Mouse (Mus musculus): ENCODE results near the gene Pik3c2b. TPM values are rescaled to one million over a fixed set of nuclear protein-coding genes. Genes with fewer than 3 reads are reported as not detected.
"Not testable (repeated sequence)": the region's sequence is repeated elsewhere in the genome, so short reads cannot be mapped to it uniquely, and the experiment has no call there.

Gene Pik3c2b
- polyA plus RNA-seq, 1 experiment from 2014 or later = 25.7 TPM

- Histone ChIP-seq H3K27me3 (ENCODE audit: control insufficient read depth, insufficient read depth, low read length) (no peaks in the 10 kb centered on the region), H3K27ac (ENCODE audit: low read depth, low read length) (no peak overlapping the region), H3K4me3 (ENCODE audit: low read depth, low read length) (no peak overlapping the region), H3K4me1 (replicated peaks; ENCODE audit: control insufficient read depth, insufficient read depth, low read length) (peaks cover 2% of the 10 kb centered on the region; the same call in 1 of the 2 replicates), H3K4me2 (ENCODE audit: low read depth, low read length, severe bottlenecking) (no peak overlapping the region), H3K9ac (ENCODE audit: low read length) (no peak overlapping the region), H3K36me3 (ENCODE audit: control insufficient read depth, insufficient read depth, low read length) (peaks cover 2% of the 10 kb centered on the region; the same call in 1 of the 2 replicates), H3K9me3 (ENCODE audit: control insufficient read depth, low read length) (no peaks in the 10 kb centered on the region)
- ATAC-seq (replicated peaks; ENCODE audit: low FRiP score) = no peak
- DNase-seq (ENCODE audit: low spot score) = no peak
Measured at GRCm38 (mm10) chr1:133019312-133019711, 26.2 kb upstream of the Pik3c2b start.

GRCm38 (mm10) chr1:133020137-133020894, 25.2 kb upstream of the Pik3c2b start:
- no peak for ATAC-seq (replicated peaks; ENCODE audit: low FRiP score)
- Histone ChIP-seq H3K36me3 (ENCODE audit: control insufficient read depth, insufficient read depth, low read length) (peaks cover 2% of the 10 kb centered on the region; the same call in 1 of the 2 replicates), H3K27me3 (ENCODE audit: control insufficient read depth, insufficient read depth, low read length) (no peaks in the 10 kb centered on the region), H3K9ac (ENCODE audit: low read length) (no peak overlapping the region), H3K27ac (ENCODE audit: low read depth, low read length) (no peak overlapping the region), H3K4me2 (ENCODE audit: low read depth, low read length, severe bottlenecking) (no peak overlapping the region), H3K4me1 (replicated peaks; ENCODE audit: control insufficient read depth, insufficient read depth, low read length) (peaks cover 3% of the 10 kb centered on the region; the same call in 1 of the 2 replicates), H3K9me3 (ENCODE audit: control insufficient read depth, low read length) (no peaks in the 10 kb centered on the region), H3K4me3 (ENCODE audit: low read depth, low read length) (no peak overlapping the region)
- DNase-seq (ENCODE audit: low spot score) = no peak
- 62% methylated on average over 3 of the region's 3 CpGs for WGBS

GRCm38 (mm10) chr1:133021391-133021790, 24.1 kb upstream of the Pik3c2b start:
- no peak for DNase-seq (ENCODE audit: low spot score)
- H3K36me3 ChIP-seq (ENCODE audit: control insufficient read depth, insufficient read depth, low read length) = peaks cover 2% of the 10 kb centered on the region; the same call in 1 of the 2 replicates
- WGBS = 94% methylated on average over 7 of the region's 7 CpGs
- no peak overlapping the region for H3K4me3 ChIP-seq (ENCODE audit: low read depth, low read length)
- H3K4me2 ChIP-seq (ENCODE audit: low read depth, low read length, severe bottlenecking) = no peak overlapping the region
- no peak overlapping the region for H3K9ac ChIP-seq (ENCODE audit: low read length)
- peaks cover 3% of the 10 kb centered on the region; the same call in 1 of the 2 replicates for H3K4me1 ChIP-seq (replicated peaks; ENCODE audit: control insufficient read depth, insufficient read depth, low read length)
- H3K27ac ChIP-seq (ENCODE audit: low read depth, low read length) = no peak overlapping the region
- H3K9me3 ChIP-seq (ENCODE audit: control insufficient read depth, low read length) = no peaks in the 10 kb centered on the region
- no peak for ATAC-seq (replicated peaks; ENCODE audit: low FRiP score)
- H3K27me3 ChIP-seq (ENCODE audit: control insufficient read depth, insufficient read depth, low read length) = no peaks in the 10 kb centered on the region

- not testable (repeated sequence) for H3K27ac ChIP-seq (ENCODE audit: low read depth, low read length); H3K4me2 ChIP-seq (ENCODE audit: low read depth, low read length, severe bottlenecking); H3K9me3 ChIP-seq (ENCODE audit: control insufficient read depth, low read length); H3K4me3 ChIP-seq (ENCODE audit: low read depth, low read length); DNase-seq (ENCODE audit: low spot score); H3K9ac ChIP-seq (ENCODE audit: low read length); H3K36me3 ChIP-seq (ENCODE audit: control insufficient read depth, insufficient read depth, low read length); H3K27me3 ChIP-seq (ENCODE audit: control insufficient read depth, insufficient read depth, low read length); H3K4me1 ChIP-seq (replicated peaks; ENCODE audit: control insufficient read depth, insufficient read depth, low read length); ATAC-seq (replicated peaks; ENCODE audit: low FRiP score)
- WGBS = 95% methylated on average over 2 of the region's 2 CpGs
Measured at GRCm38 (mm10) chr1:133021971-133022370, 23.5 kb upstream of the Pik3c2b start.

GRCm38 (mm10) chr1:133023723-133024122, 21.7 kb upstream of the Pik3c2b start:
- H3K9me3 ChIP-seq (ENCODE audit: control insufficient read depth, low read length); H3K27me3 ChIP-seq (ENCODE audit: control insufficient read depth, insufficient read depth, low read length); DNase-seq (ENCODE audit: low spot score); H3K9ac ChIP-seq (ENCODE audit: low read length); ATAC-seq (replicated peaks; ENCODE audit: low FRiP score); H3K36me3 ChIP-seq (ENCODE audit: control insufficient read depth, insufficient read depth, low read length); H3K4me3 ChIP-seq (ENCODE audit: low read depth, low read length); H3K27ac ChIP-seq (ENCODE audit: low read depth, low read length); H3K4me1 ChIP-seq (replicated peaks; ENCODE audit: control insufficient read depth, insufficient read depth, low read length): not testable (repeated sequence)
- peak overlapping the region; percentile 67; the same call in 1 of the 2 replicates for H3K4me2 ChIP-seq (ENCODE audit: low read depth, low read length, severe bottlenecking)
- WGBS = 96% methylated on average over 3 of the region's 3 CpGs

- Histone ChIP-seq H3K4me3 (ENCODE audit: low read depth, low read length) (peak overlapping the region; percentile 90), H3K27ac (ENCODE audit: low read depth, low read length) (no peak overlapping the region), H3K9ac (ENCODE audit: low read length) (peak overlapping the region; percentile 96), H3K36me3 (ENCODE audit: control insufficient read depth, insufficient read depth, low read length) (no peaks in the 10 kb centered on the region), H3K27me3 (ENCODE audit: control insufficient read depth, insufficient read depth, low read length) (no peaks in the 10 kb centered on the region), H3K9me3 (ENCODE audit: control insufficient read depth, low read length) (no peaks in the 10 kb centered on the region), H3K4me2 (ENCODE audit: low read depth, low read length, severe bottlenecking) (peak overlapping the region; percentile 67), H3K4me1 (replicated peaks; ENCODE audit: control insufficient read depth, insufficient read depth, low read length) (peaks cover 3% of the 10 kb centered on the region; the same call in 1 of the 2 replicates)
- DNase-seq (ENCODE audit: low spot score) (no peak), ATAC-seq (replicated peaks; ENCODE audit: low FRiP score) (0 out of 2 replicates have a peak, but pooled peaks have one; percentile 44)
- 43% methylated on average over 7 of the region's 7 CpGs for WGBS
Measured at GRCm38 (mm10) chr1:133024426-133024825, 21.0 kb upstream of the Pik3c2b start.

- peak overlapping the region; percentile 90 for H3K4me3 ChIP-seq (ENCODE audit: low read depth, low read length)
- ATAC-seq (replicated peaks; ENCODE audit: low FRiP score) = peak; percentile 95
Measured at GRCm38 (mm10) chr1:133025051-133025795, 20.2 kb upstream of the Pik3c2b start.

GRCm38 (mm10) chr1:133025796-133026190, 19.7 kb upstream of the Pik3c2b start:
- H3K9ac ChIP-seq (ENCODE audit: low read length) = peak overlapping the region; percentile 96
- H3K9me3 ChIP-seq (ENCODE audit: control insufficient read depth, low read length); H3K27ac ChIP-seq (ENCODE audit: low read depth, low read length); DNase-seq (ENCODE audit: low spot score); H3K36me3 ChIP-seq (ENCODE audit: control insufficient read depth, insufficient read depth, low read length); H3K27me3 ChIP-seq (ENCODE audit: control insufficient read depth, insufficient read depth, low read length); ATAC-seq (replicated peaks; ENCODE audit: low FRiP score); H3K4me1 ChIP-seq (replicated peaks; ENCODE audit: control insufficient read depth, insufficient read depth, low read length): not testable (repeated sequence)
- H3K4me2 ChIP-seq (ENCODE audit: low read depth, low read length, severe bottlenecking) = peak overlapping the region; percentile 67
- WGBS = 39% methylated on average over 19 of the region's 23 CpGs
- peak overlapping the region; percentile 90 for H3K4me3 ChIP-seq (ENCODE audit: low read depth, low read length)

More at GRCm38 (mm10) chr1:133025051-133025795, 20.2 kb upstream of the Pik3c2b start:
- under 1% methylated on average over 40 of the region's 40 CpGs for WGBS
- Histone ChIP-seq H3K36me3 (ENCODE audit: control insufficient read depth, insufficient read depth, low read length) (no peaks in the 10 kb centered on the region), H3K4me1 (replicated peaks; ENCODE audit: control insufficient read depth, insufficient read depth, low read length) (peaks cover 3% of the 10 kb centered on the region; the same call in 1 of the 2 replicates), H3K9ac (ENCODE audit: low read length) (peak overlapping the region; percentile 96), H3K9me3 (ENCODE audit: control insufficient read depth, low read length) (no peaks in the 10 kb centered on the region), H3K27ac (ENCODE audit: low read depth, low read length) (peak overlapping the region; percentile 84), H3K4me2 (ENCODE audit: low read depth, low read length, severe bottlenecking) (peak overlapping the region; percentile 67), H3K27me3 (ENCODE audit: control insufficient read depth, insufficient read depth, low read length) (no peaks in the 10 kb centered on the region)
- peak; percentile 95 for DNase-seq (ENCODE audit: low spot score)

Data from forebrain, embryonic 11.5 days (tissue).